Mouse (Mus musculus) bone marrow, adult 2 months (tissue): ENCODE data around the gene Malrd1. TPM values are rescaled to one million over a fixed set of nuclear protein-coding genes. Genes with fewer than 3 reads are reported as not detected.

Experiments used
- H3K27ac ChIP-seq: fragments of 200-500 bp; 2 replicates; pipeline ENCODE4 v1.5.1; 2012; ENCODE audit warnings: low read depth, mild to moderate bottlenecking, control low read depth, inconsistent platforms, low read length; ENCODE audit not compliant: control insufficient read depth, poor library complexity, insufficient read depth
- H3K4me1 ChIP-seq: fragments of 200-500 bp; 2 replicates; pipeline ENCODE4 v1.6.1; 2011; ENCODE audit warnings: low read length; ENCODE audit not compliant: control insufficient read depth, insufficient read depth
- H3K4me3 ChIP-seq: fragments of 200-500 bp; replicated peaks from 2 replicates; pipeline ENCODE3; 2011; ENCODE audit warnings: mild to moderate bottlenecking, low read depth, low read length, control low read depth; ENCODE audit not compliant: control insufficient read depth
- CTCF ChIP-seq: fragments of 200-500 bp; IDR thresholded peaks from 2 replicates; pipeline ENCODE4 v1.5.1; 2011; ENCODE audit warnings: low read length, control low read depth; ENCODE audit not compliant: control insufficient read depth, insufficient read depth
- POLR2A ChIP-seq: fragments of 200-500 bp; IDR thresholded peaks from 2 replicates; pipeline ENCODE4 v1.6.1; 2011; ENCODE audit warnings: low read depth, mild to moderate bottlenecking, control low read depth, low read length, borderline replicate concordance; ENCODE audit not compliant: control insufficient read depth
- WGBS: fragments of 180-500 bp; shearing (Covaris S2); methylation state at CpG from one replicate; pipeline ENCODE4 v1.1.7; 2018; 5-methylcytosine and 5-hydroxymethylcytosine counted together
- polyA plus RNA-seq: library from polyadenylated mRNA; stranded (reverse); fragments of >200 nt; gene quantifications from 2 replicates; pipeline ENCODE4 v1.2.4, GENCODE M21; 2011; ENCODE audit warnings: low replicate concordance; ENCODE audit not compliant: missing spikeins, insufficient read depth, insufficient read length

Malrd1 gene
- polyA plus RNA-seq, 1 experiment = not detected

DNA sequence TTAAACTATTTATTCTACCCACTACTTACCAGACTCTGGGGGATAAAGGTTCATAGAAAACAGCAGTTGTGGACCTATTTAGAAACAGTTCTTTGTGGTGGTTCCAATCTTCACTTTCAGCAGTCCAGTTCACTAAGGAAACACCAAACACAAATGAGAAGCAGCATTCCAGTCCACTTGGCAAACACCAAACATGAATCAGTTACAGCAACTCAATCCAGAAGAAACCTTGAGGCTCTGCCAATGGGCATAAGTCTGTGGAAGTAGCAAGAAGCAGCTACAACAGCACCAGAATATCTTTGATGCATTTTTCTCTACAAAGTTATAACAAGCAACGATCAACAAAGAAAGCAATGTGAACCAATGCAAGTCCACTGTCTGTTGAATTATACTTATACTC lies 214.7 kb downstream of the Malrd1 start:
- Histone ChIP-seq H3K4me3 (no peak overlapping the region), H3K4me1 (no peaks in the 10 kb centered on the region), H3K27ac (no peak overlapping the region)
- TF ChIP-seq CTCF (no peak), POLR2A (no peak)
- 76% methylated on average over 1 of the region's 1 CpGs for WGBS

DNA sequence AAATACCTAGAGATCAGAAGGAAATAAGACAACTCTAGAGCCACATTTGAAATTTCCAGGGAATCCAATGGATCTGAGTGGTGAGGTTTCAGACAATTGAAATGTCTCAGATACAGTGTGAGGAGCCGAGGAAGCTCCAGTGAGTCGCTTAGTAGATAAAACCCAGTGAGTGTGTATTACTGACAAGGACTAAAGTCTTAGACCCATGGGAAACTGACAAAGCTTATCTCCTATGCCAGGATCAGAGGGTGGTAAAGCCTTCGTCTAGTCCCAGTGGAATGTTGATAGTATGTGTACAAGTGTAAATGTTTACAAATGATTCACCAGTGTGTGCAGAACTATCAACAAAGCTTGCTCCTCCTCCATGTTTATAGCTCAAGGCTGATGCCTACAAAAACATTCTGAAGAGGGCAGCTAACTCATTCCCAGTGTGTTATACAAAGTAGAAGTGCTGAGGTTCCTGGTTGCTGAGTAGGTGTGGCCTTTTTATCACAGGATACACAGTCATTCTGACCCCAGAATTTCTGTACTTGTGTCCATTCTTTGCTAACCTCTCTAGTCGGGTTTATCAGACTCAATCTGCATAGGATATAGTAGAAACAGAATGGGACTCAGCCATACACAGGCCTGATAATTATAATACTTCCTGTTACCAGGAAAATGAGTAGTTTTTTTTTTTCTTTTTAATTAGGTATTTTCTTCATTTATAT lies 218.9 kb downstream of the Malrd1 start:
- Histone ChIP-seq H3K27ac (no peak overlapping the region), H3K4me1 (no peaks in the 10 kb centered on the region), H3K4me3 (no peak overlapping the region)
- WGBS = 58% methylated on average over 4 of the region's 4 CpGs
- TF ChIP-seq CTCF (no peak), POLR2A (no peak)

DNA sequence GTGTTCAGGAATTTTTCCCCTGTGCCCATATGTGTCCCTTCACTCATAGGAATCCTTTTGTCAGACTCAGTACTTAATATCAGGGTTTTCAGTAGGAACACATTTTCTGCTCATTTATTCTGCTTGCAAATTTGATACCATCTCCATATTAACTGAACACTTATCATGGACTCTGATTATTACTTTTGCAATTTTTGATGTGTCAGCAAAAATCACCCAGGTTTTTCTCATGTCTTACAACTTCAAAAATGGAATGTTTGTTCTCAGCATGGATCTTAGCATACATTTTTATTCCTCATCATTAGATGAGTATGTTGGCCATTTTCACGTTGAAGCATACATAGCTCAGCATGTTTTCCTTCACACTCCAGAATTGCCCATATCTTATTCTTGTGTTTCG lies 258.5 kb downstream of the Malrd1 start:
- no peaks in the 10 kb centered on the region for H3K4me1 ChIP-seq
- TF ChIP-seq CTCF = no peak
- TF ChIP-seq POLR2A = no peak
- no peak overlapping the region for H3K4me3 ChIP-seq
- WGBS = 66% methylated on average over 2 of the region's 2 CpGs
- H3K27ac ChIP-seq = no peak overlapping the region

DNA sequence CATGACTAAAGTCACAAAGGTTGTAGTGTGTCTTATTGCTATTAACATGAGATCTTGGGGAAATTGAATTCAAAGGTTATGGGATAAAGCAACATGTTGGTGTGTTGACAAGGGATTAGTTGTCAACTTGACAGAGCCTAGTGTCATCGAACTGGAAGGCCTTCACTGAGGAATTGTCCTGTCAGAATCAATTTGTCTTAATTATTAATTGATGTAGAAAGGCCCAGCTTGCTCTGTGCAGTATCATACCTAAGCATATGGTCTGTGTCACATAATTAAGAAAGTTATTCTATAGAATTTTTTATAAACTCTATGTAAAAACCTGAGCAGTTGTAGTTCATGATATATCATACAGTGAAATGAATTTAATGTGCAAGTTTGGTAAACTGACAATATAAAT lies 289.4 kb downstream of the Malrd1 start:
- no peaks in the 10 kb centered on the region for H3K4me1 ChIP-seq
- H3K27ac ChIP-seq = no peak overlapping the region
- TF ChIP-seq POLR2A (no peak), CTCF (no peak)
- WGBS = 53% methylated on average over 1 of the region's 1 CpGs
- no peak overlapping the region for H3K4me3 ChIP-seq

DNA sequence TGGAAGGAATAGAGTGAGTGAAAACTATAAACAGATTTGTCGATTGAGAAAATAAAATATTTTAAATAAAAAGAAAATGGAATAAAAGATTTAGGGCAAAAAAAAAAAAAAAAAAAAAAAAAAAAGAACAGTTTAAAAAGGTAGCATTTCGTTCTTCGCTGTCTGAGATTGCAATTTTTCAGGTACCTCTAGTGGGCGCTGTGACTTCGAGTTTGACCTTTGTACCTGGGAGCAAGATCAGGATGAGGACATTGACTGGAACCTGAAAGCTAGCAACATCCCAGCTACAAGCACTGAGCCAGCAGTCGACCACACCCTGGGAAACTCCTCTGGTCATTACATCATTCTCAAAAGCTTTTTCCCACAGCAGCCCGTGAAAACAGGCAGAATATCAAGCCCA lies 343.1 kb downstream of the Malrd1 start:
- TF ChIP-seq POLR2A (no peak), CTCF (no peak)
- H3K4me1 ChIP-seq = no peaks in the 10 kb centered on the region
- WGBS = 34% methylated on average over 7 of the region's 7 CpGs
- no peak overlapping the region for H3K27ac ChIP-seq
- no peak overlapping the region for H3K4me3 ChIP-seq

DNA sequence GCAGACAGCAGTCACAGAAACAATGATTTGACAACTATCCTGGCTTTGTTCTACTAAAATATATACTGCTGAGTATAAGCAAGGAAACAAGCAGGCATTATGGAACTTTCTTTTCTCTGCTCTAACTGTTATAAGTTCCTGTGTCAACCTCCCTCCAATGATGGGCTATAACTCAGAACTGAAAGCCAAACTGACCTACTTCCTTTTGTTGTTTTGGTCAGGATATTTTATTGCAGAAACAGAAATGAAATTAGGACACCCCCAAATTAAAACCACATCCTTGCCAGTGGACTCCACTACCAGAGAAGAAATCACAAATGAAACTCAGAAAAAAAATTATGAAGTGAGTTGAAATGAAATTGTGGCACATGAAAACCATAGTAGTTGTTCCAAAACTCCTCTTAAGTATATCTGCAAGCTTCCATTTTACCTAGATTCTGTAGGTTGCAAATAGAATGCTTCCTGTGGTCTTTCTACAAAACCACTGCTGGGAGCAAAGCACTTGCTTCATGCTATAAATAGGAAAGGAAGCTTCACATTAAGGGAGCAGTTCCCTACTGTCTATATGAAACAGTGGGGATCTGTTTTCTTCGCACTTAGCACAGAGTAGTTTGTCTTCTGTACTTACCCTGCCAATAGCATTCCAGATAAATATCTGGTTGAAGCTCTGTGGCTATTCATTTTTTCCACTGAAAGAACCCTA lies 367.3 kb downstream of the Malrd1 start:
- no peak overlapping the region for H3K27ac ChIP-seq
- TF ChIP-seq CTCF = no peak
- no peak for TF ChIP-seq POLR2A
- WGBS = 23% methylated on average over 1 of the region's 1 CpGs

DNA sequence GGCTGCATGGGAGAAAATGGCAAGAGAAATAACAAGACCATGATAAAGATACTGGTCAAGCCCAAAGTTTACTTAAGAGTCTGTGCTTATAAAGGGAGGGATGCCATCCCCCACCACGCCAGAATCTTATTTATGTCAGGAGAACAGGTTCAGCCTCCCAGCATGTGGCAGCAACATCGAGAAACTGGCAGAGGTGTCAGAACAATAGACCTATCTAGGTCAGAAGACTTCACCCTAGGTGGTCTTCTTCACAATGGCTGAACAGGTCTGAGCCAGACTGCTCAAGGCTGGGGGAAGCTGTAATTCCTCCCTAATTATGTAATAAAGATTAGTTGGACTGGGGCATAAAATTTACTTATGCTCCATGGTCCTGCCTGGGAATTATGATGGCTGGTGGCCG lies 399.2 kb downstream of the Malrd1 start:
- no peaks in the 10 kb centered on the region for H3K4me1 ChIP-seq
- H3K4me3 ChIP-seq = no peak overlapping the region
- no peak for TF ChIP-seq CTCF
- no peak for TF ChIP-seq POLR2A
- no peak overlapping the region for H3K27ac ChIP-seq
- 61% methylated on average over 3 of the region's 3 CpGs for WGBS

More for the DNA sequence above, 367.3 kb downstream of the Malrd1 start:
- H3K4me1 ChIP-seq = no peaks in the 10 kb centered on the region
- no peak overlapping the region for H3K4me3 ChIP-seq

DNA sequence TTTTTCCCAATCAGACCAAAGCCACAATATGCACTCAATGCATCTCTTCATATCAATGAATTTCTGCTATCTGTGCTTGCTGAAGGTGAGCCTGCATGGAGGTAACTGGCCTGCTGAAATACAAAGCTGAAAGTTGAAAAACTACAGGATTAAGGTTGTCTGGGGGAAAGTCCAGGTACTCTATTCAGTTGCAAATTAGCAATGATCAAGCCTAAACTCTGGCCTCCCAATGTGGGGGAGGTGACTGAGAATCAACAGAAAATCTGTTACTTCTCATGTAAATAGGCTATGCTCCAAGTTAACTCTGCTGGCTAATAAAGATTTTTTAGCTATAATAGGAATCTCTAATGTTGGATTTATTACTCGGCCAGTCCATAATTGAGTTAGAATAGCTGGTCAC lies 399.8 kb downstream of the Malrd1 start:
- WGBS = 86% methylated on average over 1 of the region's 1 CpGs
- H3K4me3 ChIP-seq = no peak overlapping the region
- H3K27ac ChIP-seq = no peak overlapping the region
- no peaks in the 10 kb centered on the region for H3K4me1 ChIP-seq
- TF ChIP-seq POLR2A (no peak), CTCF (no peak)
